Mouse (Mus musculus): ENCODE data around the gene Ndufb8. TPM values are rescaled to one million over a fixed set of nuclear protein-coding genes. Genes with fewer than 3 reads are reported as not detected.

The Ndufb8 gene
- 428 and 451 TPM in 2 replicates for polyA plus RNA-seq (2015; fragmentation: Nextera tagmentation; extraction: Ambion mirVana)

DNA sequence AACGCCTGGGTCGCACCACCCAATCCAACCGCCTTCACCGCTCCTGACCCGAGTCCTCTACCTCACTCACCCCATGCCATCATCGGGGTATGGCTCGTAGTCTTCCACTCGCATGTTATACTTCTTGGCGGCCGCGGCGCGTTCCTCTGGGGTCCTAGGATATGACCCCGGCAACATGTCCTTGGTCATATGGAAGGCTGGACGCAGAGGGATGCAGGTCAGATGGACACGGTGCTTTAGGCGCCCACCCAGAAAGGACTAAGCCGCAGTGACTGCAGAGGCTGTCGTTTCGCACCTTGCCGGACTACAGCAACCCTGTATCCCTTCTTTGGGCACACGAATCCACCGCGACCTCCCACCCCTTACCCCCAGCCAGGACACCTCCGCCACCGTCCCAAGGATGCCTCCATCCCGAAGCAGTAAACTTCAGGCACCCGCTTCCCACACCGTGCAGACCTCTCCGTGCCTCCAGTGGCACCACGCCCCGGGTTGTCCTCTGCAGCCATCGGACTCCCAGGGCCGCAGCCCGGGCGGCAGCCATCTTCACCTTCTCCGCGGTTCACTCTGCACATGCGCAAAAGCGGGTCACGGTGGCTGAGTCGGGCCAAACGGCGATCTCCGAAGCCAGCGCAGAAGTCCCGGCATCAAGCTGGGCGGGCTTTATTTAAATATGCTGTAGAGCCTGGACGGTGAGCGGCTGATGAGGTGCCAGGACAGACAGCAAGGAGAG, at the start of gene Ndufb8:
Ndufb8 (minus strand) TSS at position 580 of the 730 bp plus-strand sequence.
- Histone ChIP-seq H3K36me3 (peaks cover 30% of the 10 kb centered on the region), H3K4me2 (replicated peaks) (peak within 1 kb of the TSS; percentile 68), H3K27ac (replicated peaks) (peak within 1 kb of the TSS; percentile 62), H3K4me3 (peak within 1 kb of the TSS; percentile 80), H3K4me1 (peaks cover 21% of the 10 kb centered on the region), H3K9ac (replicated peaks) (peak within 1 kb of the TSS; percentile 86), H3K27me3 (peaks cover 7% of the 10 kb centered on the region; the same call in 1 of the 2 replicates), H3K9me3 (no peaks in the 10 kb centered on the region)
- WGBS, result under 1% methylated on average over 50 of the region's 50 CpGs
- peak; percentile 81 for ATAC-seq (replicated peaks)

DNA sequence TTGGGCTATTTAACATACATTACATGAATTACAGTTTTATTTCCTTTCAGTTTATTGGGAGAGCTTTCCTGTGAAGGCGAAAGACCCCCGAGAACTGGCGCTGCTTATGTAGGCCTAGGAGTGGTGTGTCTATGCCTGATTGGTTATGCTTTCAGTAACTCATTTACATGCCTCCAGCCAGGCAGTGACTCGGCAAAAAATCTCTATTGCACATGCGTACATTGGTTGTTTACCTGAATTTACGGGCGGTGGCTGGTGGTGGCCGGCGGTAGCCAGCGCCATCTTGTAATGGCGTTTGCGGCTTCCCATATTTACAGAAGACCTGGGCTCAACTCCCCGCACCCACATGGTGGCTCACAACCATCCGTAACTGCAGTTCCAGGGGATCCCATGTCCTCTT, 38.9 kb upstream of the Ndufb8 start:
- Histone ChIP-seq H3K4me2 (replicated peaks) (no peak overlapping the region), H3K4me3 (no peak overlapping the region), H3K27me3 (no peaks in the 10 kb centered on the region), H3K4me1 (no peaks in the 10 kb centered on the region), H3K9me3 (no peaks in the 10 kb centered on the region), H3K9ac (replicated peaks) (no peak overlapping the region), H3K36me3 (no peaks in the 10 kb centered on the region), H3K27ac (replicated peaks) (no peak overlapping the region)
- 96% methylated on average over 14 of the region's 14 CpGs for WGBS
- ATAC-seq (replicated peaks), result no peak

DNA sequence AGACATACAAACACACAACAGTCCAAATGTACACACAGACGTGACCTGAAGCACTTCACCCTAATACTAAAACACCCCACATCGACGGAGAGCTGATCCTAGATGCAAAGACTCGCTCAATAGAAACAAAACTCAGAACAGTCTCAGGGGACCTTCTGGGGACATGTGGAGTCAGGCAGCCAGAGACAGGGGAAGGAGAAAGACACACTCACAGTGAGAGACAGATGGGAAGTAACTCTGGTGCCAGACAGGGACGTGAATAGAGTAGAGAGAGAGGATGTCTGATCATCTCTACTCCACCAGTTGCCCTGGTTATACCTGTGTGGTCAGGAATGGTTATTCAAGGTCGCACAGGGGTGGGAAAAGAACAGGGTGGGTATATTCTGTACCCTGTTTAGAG, 36.4 kb upstream of the Ndufb8 start:
- Histone ChIP-seq H3K27me3 (no peaks in the 10 kb centered on the region), H3K36me3 (no peaks in the 10 kb centered on the region), H3K9me3 (no peaks in the 10 kb centered on the region), H3K4me1 (no peaks in the 10 kb centered on the region), H3K4me2 (replicated peaks) (no peak overlapping the region), H3K4me3 (no peak overlapping the region), H3K9ac (replicated peaks) (no peak overlapping the region), H3K27ac (replicated peaks) (no peak overlapping the region)
- no peak for ATAC-seq (replicated peaks)
- 69% methylated on average over 6 of the region's 6 CpGs for WGBS

DNA sequence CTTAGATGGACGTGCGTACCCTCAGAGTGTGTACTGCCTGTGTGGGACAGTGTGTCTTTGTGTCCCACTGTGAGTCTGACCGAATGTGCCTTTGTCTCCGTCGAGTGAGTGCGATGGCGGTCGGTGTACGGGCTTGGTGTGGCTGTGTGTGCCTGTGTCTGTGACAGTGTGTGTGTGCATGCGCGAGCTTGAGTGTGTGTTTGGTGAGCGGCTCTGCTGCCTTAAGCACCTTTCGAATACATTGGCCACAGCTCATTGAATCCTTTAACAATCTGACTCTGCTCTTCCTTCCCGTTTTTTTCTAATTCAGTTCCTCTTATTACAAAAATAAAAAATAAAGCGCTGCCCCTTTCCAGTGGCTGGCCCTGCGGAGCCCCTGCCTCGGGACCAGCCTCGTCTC, 35.8 kb upstream of the Ndufb8 start:
- no peak for ATAC-seq (replicated peaks)
- H3K36me3 ChIP-seq, result no peaks in the 10 kb centered on the region
- 82% methylated on average over 18 of the region's 18 CpGs for WGBS

DNA sequence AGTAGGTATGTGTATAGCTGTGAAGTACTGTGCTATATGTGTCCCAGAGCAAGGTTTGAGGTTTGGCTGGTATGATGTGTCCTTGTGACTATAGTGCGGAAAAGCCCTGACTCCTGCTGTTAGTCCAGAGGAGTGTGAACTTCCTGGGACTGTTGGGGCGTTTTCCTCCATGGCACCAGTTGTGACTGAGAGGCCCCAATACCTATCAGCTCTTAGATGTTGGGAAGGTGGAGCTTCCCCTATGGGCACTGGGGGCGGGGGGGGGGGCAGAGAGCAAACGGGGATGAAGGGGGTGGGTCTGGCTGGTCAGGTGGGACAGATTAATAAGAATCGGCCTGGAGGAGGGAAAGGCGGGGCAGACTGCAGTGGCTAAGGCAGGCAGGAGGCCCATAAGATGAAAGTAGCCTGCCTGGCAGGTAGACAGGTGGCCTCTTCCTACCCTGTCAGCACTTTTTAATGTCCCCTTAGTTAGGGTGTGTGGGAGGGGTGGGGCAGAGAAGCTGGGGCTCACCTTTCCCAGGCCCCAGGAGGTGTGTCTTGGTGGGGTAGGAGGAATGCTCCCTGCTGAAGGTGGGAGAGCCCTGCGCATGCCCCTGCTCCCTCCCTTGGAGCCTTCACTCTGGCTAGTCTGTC, 34.5 kb upstream of the Ndufb8 start:
- Histone ChIP-seq H3K4me2 (replicated peaks) (no peak overlapping the region), H3K4me1 (no peaks in the 10 kb centered on the region), H3K36me3 (no peaks in the 10 kb centered on the region), H3K4me3 (no peak overlapping the region), H3K9ac (replicated peaks) (no peak overlapping the region), H3K27ac (replicated peaks) (no peak overlapping the region), H3K27me3 (no peaks in the 10 kb centered on the region), H3K9me3 (no peaks in the 10 kb centered on the region)
- no peak for ATAC-seq (replicated peaks)
- 49% methylated on average over 7 of the region's 7 CpGs for WGBS

More for the DNA sequence above, 35.8 kb upstream of the Ndufb8 start:
- H3K4me3 ChIP-seq, result no peak overlapping the region
- H3K9ac ChIP-seq (replicated peaks), result no peak overlapping the region
- H3K9me3 ChIP-seq, result no peaks in the 10 kb centered on the region
- no peaks in the 10 kb centered on the region for H3K4me1 ChIP-seq
- H3K27me3 ChIP-seq, result no peaks in the 10 kb centered on the region
- no peak overlapping the region for H3K27ac ChIP-seq (replicated peaks)
- H3K4me2 ChIP-seq (replicated peaks), result no peak overlapping the region

DNA sequence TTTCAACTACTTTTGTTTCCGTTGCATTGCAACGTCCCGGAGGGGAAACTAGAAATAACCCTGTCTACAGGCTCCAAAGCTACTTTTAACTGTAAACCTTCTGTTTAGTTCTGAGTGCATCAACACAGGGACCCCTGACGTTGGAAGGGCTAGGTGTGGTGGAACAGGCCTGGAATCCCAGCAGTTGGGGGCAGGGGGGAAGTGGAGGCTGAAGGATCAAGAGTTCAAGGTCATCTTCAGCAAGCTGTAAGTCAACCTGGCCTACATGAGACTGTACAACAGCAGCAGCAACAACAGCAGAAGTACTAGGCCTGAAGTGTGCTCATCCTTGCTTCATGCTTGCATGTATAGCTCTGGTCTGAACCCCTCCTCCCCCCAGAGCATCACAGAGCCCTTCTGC, 32.8 kb upstream of the Ndufb8 start:
- ATAC-seq (replicated peaks), result no peak
- Histone ChIP-seq H3K27me3 (no peaks in the 10 kb centered on the region; the same call in 1 of the 2 replicates), H3K27ac (replicated peaks) (no peak overlapping the region)

DNA sequence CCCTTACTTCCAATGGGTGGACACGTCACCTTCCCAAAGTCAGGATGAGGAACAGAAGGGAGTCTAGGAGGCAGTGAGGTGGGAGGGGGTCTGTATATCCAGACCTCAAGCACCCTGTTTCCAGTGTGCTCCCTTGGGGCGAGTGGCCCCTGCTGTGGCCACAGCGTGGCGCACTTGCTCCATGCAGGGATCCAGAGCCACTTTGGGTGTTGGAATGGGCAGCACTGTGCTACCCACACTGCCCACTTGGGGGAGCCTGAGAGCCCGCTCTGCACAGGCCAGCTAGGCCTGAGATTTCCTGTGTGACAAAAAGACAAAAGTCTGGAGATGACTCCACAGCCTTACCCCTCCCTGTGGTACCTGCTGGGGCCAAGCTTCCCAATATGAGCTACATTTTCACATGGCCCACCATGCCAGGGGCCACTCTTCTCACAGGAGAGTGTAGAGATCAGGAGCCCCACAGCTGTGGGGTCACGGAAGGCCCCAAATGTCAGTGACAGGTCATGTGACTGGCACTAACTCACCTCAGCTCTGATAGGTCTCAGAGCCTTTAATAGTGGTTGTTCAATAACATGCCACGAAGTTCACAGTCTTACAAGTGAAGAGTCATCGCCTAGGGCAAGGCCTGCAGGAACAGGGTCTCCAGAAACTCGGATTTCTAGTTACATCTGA, 27.5 kb upstream of the Ndufb8 start:
- H3K27ac ChIP-seq (replicated peaks), result no peak overlapping the region
- no peaks in the 10 kb centered on the region; the same call in 1 of the 2 replicates for H3K27me3 ChIP-seq
- no peaks in the 10 kb centered on the region for H3K9me3 ChIP-seq
- 34% methylated on average over 9 of the region's 9 CpGs for WGBS
- peak; percentile 89 for ATAC-seq (replicated peaks)
- H3K4me2 ChIP-seq (replicated peaks), result no peak overlapping the region
- H3K4me3 ChIP-seq, result no peak overlapping the region
- H3K4me1 ChIP-seq, result no peaks in the 10 kb centered on the region
- H3K36me3 ChIP-seq, result no peaks in the 10 kb centered on the region
- no peak overlapping the region for H3K9ac ChIP-seq (replicated peaks)

More for the DNA sequence above, 32.8 kb upstream of the Ndufb8 start:
- Histone ChIP-seq H3K9ac (replicated peaks) (no peak overlapping the region), H3K9me3 (no peaks in the 10 kb centered on the region), H3K4me3 (no peak overlapping the region), H3K4me2 (replicated peaks) (no peak overlapping the region), H3K36me3 (no peaks in the 10 kb centered on the region), H3K4me1 (no peaks in the 10 kb centered on the region)
- WGBS, result 40% methylated on average over 4 of the region's 4 CpGs

DNA sequence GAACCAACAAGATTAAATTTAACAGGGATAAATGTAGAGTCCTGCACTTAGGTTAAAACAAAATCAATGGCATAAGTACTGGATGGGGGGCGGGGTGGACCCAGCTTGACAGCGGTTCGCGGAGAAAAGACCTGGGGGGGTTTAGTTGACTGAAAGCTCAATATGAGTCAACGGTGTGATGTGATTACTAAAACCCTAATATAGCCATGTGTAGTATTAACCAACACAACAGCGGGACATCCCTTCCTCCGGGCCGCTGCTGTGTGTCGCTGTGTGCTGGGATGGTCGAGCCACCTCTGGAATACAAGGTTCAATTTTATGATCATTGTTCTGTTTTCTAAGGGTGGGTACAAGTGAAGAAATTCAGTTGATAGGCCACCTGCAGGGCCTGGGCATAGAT, 26.9 kb upstream of the Ndufb8 start:
- Histone ChIP-seq H3K27me3 (no peaks in the 10 kb centered on the region; the same call in 1 of the 2 replicates), H3K9me3 (no peaks in the 10 kb centered on the region), H3K4me2 (replicated peaks) (no peak overlapping the region), H3K4me1 (no peaks in the 10 kb centered on the region), H3K9ac (replicated peaks) (no peak overlapping the region), H3K36me3 (no peaks in the 10 kb centered on the region), H3K27ac (replicated peaks) (no peak overlapping the region), H3K4me3 (no peak overlapping the region)
- 78% methylated on average over 10 of the region's 10 CpGs for WGBS
- ATAC-seq (replicated peaks), result peak; percentile 25; the same call in 1 of the 2 replicates

DNA sequence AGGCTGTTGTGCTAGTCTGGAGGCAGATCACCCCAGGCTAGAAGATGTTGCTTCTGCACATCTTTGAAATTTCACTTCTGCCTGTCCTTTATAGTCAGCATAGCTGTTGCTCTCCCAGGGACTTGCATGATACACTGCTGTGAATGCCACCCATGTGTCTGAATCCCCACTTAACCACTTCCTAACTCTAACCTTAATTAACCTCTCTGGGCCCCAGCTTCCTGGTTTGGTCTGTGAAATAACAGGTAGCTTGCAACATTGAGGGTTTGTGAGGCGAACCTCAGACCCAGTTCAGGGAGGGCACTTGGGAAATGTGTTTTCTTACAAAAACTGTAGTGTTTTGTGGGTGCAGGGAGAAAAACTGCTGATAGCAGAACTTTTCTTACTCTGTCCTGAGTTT, 22.8 kb upstream of the Ndufb8 start:
- Histone ChIP-seq H3K27me3 (no peaks in the 10 kb centered on the region), H3K9ac (replicated peaks) (no peak overlapping the region), H3K4me1 (no peaks in the 10 kb centered on the region), H3K36me3 (peaks cover 18% of the 10 kb centered on the region; the same call in 1 of the 2 replicates), H3K4me3 (no peak overlapping the region), H3K9me3 (no peaks in the 10 kb centered on the region), H3K4me2 (replicated peaks) (no peak overlapping the region), H3K27ac (replicated peaks) (no peak overlapping the region)
- WGBS, result 78% methylated on average over 1 of the region's 1 CpGs
- no peak for ATAC-seq (replicated peaks)

DNA sequence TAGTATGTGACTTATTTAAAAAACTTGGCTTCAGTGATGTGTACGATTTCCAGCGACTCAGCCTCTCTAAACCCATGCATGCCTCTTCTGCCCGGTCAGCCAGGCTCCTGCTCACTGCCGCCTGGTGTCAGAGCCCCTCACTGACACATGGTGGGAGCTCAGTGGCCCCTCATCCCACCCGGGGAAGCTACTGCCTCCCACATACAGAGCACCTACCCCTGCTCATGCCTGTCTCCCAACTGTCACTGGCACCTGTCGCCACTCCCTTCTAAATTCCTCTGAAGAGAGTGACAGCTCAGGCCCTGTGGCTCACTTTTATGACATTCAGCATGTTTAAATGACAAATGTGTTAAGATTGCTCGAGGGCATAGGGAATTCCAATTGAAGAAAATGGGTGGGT, 21.0 kb upstream of the Ndufb8 start:
- Histone ChIP-seq H3K4me1 (no peaks in the 10 kb centered on the region), H3K9me3 (no peaks in the 10 kb centered on the region), H3K9ac (replicated peaks) (no peak overlapping the region), H3K27me3 (no peaks in the 10 kb centered on the region), H3K4me2 (replicated peaks) (no peak overlapping the region), H3K4me3 (no peak overlapping the region), H3K36me3 (peaks cover 35% of the 10 kb centered on the region), H3K27ac (replicated peaks) (no peak overlapping the region)
- WGBS, result 79% methylated on average over 7 of the region's 7 CpGs
- no peak for ATAC-seq (replicated peaks)

DNA sequence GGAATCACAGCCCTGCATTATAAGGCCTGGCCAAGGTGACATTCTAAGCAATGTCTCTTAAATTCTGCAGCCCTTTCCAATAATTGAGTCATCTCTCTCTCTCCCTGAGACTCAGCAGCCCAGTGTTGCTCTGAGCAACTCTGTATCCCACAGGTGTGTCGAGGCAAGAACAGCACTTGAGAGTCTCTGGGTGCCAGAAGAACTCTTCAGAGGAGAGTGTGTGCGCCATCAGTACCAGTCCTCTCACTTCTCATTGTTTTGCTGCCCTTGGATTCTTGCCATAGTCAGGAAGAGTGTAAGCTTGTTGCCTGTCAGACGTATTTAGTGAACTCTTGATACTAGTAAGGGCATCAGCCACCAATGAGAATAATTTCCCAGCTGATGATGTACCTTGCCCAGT, 12.5 kb upstream of the Ndufb8 start:
- Histone ChIP-seq H3K4me2 (replicated peaks) (no peak overlapping the region), H3K4me1 (peaks cover 26% of the 10 kb centered on the region), H3K27ac (replicated peaks) (no peak overlapping the region), H3K9ac (replicated peaks) (no peak overlapping the region), H3K36me3 (peaks cover 76% of the 10 kb centered on the region), H3K27me3 (no peaks in the 10 kb centered on the region), H3K4me3 (no peak overlapping the region), H3K9me3 (no peaks in the 10 kb centered on the region)
- no peak for ATAC-seq (replicated peaks)
- WGBS, result 87% methylated on average over 3 of the region's 3 CpGs

DNA sequence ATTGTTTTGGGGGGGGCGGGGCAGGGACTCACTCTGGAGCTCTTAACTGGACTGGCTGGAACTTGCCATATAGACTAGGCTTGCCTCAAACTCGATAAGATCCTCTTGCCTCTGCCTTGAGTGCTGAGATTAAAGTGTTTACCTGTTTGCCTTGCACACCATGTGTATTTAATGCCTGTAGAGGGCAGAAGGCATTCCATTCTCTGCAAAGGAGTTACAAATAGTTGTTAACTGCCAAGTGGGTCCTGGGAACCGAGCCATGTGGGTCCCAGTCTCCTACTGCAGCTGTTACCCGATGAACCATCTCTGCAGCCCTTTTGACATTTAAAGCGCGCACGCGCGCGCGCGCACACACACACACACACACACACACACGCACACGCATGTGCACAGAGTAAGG, 8.8 kb upstream of the Ndufb8 start:
- Histone ChIP-seq H3K9ac (replicated peaks) (no peak overlapping the region), H3K4me3 (no peak overlapping the region; the same call in 1 of the 2 replicates), H3K36me3 (peaks cover 38% of the 10 kb centered on the region), H3K9me3 (no peaks in the 10 kb centered on the region), H3K4me2 (replicated peaks) (peak overlapping the region; percentile 79), H3K27me3 (no peaks in the 10 kb centered on the region), H3K4me1 (peaks cover 26% of the 10 kb centered on the region), H3K27ac (replicated peaks) (no peak overlapping the region)
- ATAC-seq (replicated peaks), result no peak
- WGBS, result 91% methylated on average over 14 of the region's 14 CpGs
